8 mouse cellular contexts compared by ENCODE assay signal in genomic region chr13:53233381-53233780, GRCm38 (mm10). TPM values are rescaled to one million over a fixed set of nuclear protein-coding genes. Genes with fewer than 3 reads are reported as not detected.
DNase-seq lines count a peak whose midpoint lies in the region; ATAC-seq lines count a peak whose summit lies in the region.

No protein-coding gene starts in this region.

- no peak for DNase-seq in frontal cortex, postnatal 25 days (ENCODE audit: low spot score in 2 of 2)
- DNase-seq in ES-CJ7 (ENCODE audit: low read depth, low spot score): peak; percentile 77
- peak; percentile 51 for DNase-seq in fibroblast of lung, adult 2 months (ENCODE audit: low read depth)
- peak; percentile 65 for DNase-seq in heart, postnatal 4 days
- peak; percentile 60 to 78 for DNase-seq in lung, postnatal 4 days
- DNase-seq in c-Kit-positive CD71-positive TER-119-positive erythroid progenitor cells, embryonic 14.5 days (ENCODE audit: low spot score): no peak

- ATAC-seq in frontal cortex, adult (ENCODE audit: low TSS enrichment): peak; percentile 57; the same call in 1 of the 2 replicates
- ATAC-seq in monocyte, adult 5-6 weeks (replicated peaks; ENCODE audit: insufficient number of reproducible peaks, low FRiP score, low TSS enrichment, poor library complexity, severe bottlenecking): no peak

RNA-seq across cellular contexts. Expression of gene Ror2, which starts 52.5 kb away (rescaled TPM):
- total RNA-seq in heart, postnatal 4 days (2021): 10 to 100 TPM; 13.2 to 14.6 TPM
- not detected in 3 replicates for total RNA-seq in monocyte, adult 5-6 weeks (2017)

Comparison
In these comparisons a context has a peak if more than half of its experiments do, and no peak if none do; other contexts are left out.
1. DNase-seq: peak in ES-CJ7 (single experiment), fibroblast of lung, adult 2 months (single experiment), heart, postnatal 4 days (single experiment) and lung, postnatal 4 days (2 of 2); none in frontal cortex, postnatal 25 days (0 of 2) and c-Kit-positive CD71-positive TER-119-positive erythroid progenitor cells, embryonic 14.5 days (single experiment).
2. RNA of gene Ror2, which starts 52.5 kb away (total RNA-seq): 13.2 to 14.6 TPM in heart, postnatal 4 days; not detected in monocyte, adult 5-6 weeks; every median in the first group is over 10 times any median in the second.